Mouse (Mus musculus): ENCODE measurements around the gene Mmachc. TPM values are rescaled to one million over a fixed set of nuclear protein-coding genes. Genes with fewer than 3 reads are reported as not detected.

Gene Mmachc
- total RNA-seq, 2 experiments from 2014 or later, result 18.0 to 18.3 TPM

DNA sequence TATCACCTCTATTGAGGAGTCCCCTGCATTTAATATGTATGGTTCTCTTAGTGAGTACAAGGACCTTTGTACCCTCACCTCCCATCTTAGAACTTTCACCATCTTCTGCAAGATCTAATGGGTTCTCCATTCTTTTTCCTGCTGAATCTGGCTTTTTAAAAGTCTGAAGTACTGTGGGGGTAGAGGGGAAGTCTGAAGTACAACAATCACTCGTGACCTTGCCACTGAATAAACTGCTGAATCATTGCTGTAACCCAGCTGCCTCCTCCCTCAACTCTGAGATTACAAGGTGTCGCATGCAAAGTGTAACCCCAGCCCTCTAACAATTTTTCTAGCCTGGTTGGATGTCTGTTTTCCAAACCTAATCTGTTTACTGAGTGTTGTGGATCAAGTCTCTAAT, 53.1 kb downstream of the Mmachc start:
- DNase-seq (ENCODE audit: extremely low spot score in 1 of 2, low spot score in 1 of 2), result no peak

DNA sequence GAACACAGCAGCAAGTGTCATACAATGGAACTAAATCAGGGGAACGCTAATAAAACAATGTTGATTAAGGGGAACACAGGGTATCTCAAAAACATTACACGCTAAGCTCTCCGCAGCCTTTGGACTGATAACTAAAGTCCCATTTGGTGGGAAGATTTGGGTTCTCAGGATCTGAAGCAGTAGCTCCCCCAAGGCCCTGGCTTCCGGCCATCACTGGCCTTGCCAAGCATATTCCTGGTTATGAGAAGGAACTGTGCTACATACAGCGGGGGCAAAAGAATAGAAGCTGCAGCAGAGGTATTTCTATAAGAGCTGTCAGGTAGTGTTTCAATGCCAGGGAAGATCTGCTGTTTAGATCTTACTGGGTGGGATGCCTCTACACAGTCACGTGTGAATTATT, 55.0 kb downstream of the Mmachc start:
- DNase-seq (ENCODE audit: extremely low spot score in 1 of 2, low spot score in 1 of 2), result no peak

Other genes with a start within 250 kb of the Mmachc start
- gene Mast2, start 244.2 kb downstream of the Mmachc start, total RNA-seq (2021), result 100 to 1,000 TPM in 1 of 2 experiments, 10 to 100 TPM in 1; 86.7 to 100 TPM
- 10 to 100 TPM; 17.9 to 20.3 TPM for gene Ipp, start 200.9 kb downstream of the Mmachc start, total RNA-seq (2021)
- 10 to 100 TPM; 11.8 to 13.0 TPM for gene Tmem69, start 152.5 kb downstream of the Mmachc start, total RNA-seq (2021)
- gene Gpbp1l1, start 150.7 kb downstream of the Mmachc start, total RNA-seq (2021), result 10 to 100 TPM; 35.8 to 40.7 TPM
- gene Ccdc17, start 111.8 kb downstream of the Mmachc start, total RNA-seq (2021), result 1 to 10 TPM; 4.1 to 6.2 TPM
- 10 to 100 TPM; 26.7 to 39.4 TPM for gene Nasp, start 80.5 kb downstream of the Mmachc start, total RNA-seq (2021)
- 100 to 1,000 TPM; 392 to 438 TPM for gene Akr1a1, start 56.7 kb downstream of the Mmachc start, total RNA-seq (2021)
- 100 to 1,000 TPM; 162 to 182 TPM for gene Prdx1, start 22.9 kb downstream of the Mmachc start, total RNA-seq (2021)
- 1 to 10 TPM; 3.0 to 4.3 TPM for gene Ccdc163, start 103 bp upstream of the Mmachc start, total RNA-seq (2021)
- 1 to 10 TPM; 4.5 TPM for gene Tesk2, start 12.5 kb upstream of the Mmachc start, total RNA-seq (2021)
- 10 to 100 TPM; 12.0 to 13.1 TPM for gene Toe1, start 99.2 kb upstream of the Mmachc start, total RNA-seq (2021)
- 1 to 10 TPM; 3.1 to 5.4 TPM for gene Mutyh, start 99.3 kb upstream of the Mmachc start, total RNA-seq (2021)
- 1 to 10 TPM; 4.8 to 5.0 TPM for gene Hpdl, start 113.3 kb upstream of the Mmachc start, total RNA-seq (2021)
- gene Zswim5, start 169.0 kb upstream of the Mmachc start, total RNA-seq (2021), result 10 to 100 TPM; 17.1 to 17.9 TPM